Comparison of ENCODE assay signal across 11 mouse cellular contexts in the genomic region with DNA sequence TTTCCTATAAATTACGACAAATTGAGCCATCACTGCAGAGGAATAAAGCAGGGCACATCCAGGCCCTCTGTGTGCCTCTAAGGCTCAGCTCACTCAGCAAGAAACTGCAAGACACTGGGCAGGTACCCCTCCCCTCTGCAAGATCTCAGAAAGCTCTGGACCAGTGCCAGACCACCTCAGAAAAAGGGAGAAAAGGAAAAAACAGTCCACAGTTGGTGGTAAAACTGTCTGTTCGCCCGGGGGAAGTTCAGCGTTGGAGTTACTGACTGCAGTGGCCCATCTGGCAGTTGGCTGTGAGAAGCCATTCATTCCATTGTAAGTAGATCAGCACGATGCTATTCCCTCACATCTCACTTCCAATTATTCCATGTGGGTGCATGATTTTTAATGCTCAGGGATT. TPM values are rescaled to one million over a fixed set of nuclear protein-coding genes. Genes with fewer than 3 reads are reported as not detected.
DNase-seq lines count a peak whose midpoint lies in the region; ATAC-seq lines count a peak whose summit lies in the region.
"Had no signal": no experiment of that assay in that cellular context is flagged by ENCODE, and none has a peak within 500 bp of the region (broad histone marks: within the 10 kb centered on the region; RNA-seq: fewer than 3 reads in every experiment).

No protein-coding gene starts in this region.

- H3K27ac ChIP-seq in forebrain, embryonic 16.5 days (ENCODE audit: low read length): no peak overlapping the region
- H3K27ac ChIP-seq: heart, adult 2 months; kidney, postnatal 0 days had no signal

- whole genome bisulfite sequencing in forebrain, embryonic 16.5 days: 27% methylated on average over 5 of the region's 5 CpGs

- H3K9me3 ChIP-seq in forebrain, embryonic 16.5 days (ENCODE audit: control insufficient read depth, low read length): peaks cover 4% of the 10 kb centered on the region

- DNase-seq in testis, postnatal 10 days (ENCODE audit: low spot score): peak; percentile 42
- DNase-seq in testis, postnatal 14 days (ENCODE audit: low spot score): no peak
- DNase-seq in layer of hippocampus, postnatal 36 days: peak; percentile 64 to 72
- peak; percentile 70 for DNase-seq in telencephalon, adult 2 months (ENCODE audit: low read depth, low spot score)
- DNase-seq in adrenal gland, adult 2 months: no peak
- DNase-seq in heart, adult 9 months (ENCODE audit: low spot score in 2 of 2): no peak
- DNase-seq: heart, adult 2 months; lung, postnatal 14 days had no signal

- no peak overlapping the region for H3K9ac ChIP-seq in forebrain, embryonic 16.5 days (replicated peaks; ENCODE audit: low read depth, low read length)

- no peak overlapping the region for H3K4me2 ChIP-seq in forebrain, embryonic 16.5 days (ENCODE audit: low read length)

- H3K4me1 ChIP-seq in forebrain, embryonic 16.5 days (replicated peaks; ENCODE audit: control insufficient read depth, insufficient read depth, low read length): peaks cover 3% of the 10 kb centered on the region; the same call in 1 of the 2 replicates

- H3K36me3 ChIP-seq in forebrain, embryonic 16.5 days (ENCODE audit: control insufficient read depth, insufficient read depth): no peaks in the 10 kb centered on the region

- H3K27me3 ChIP-seq in forebrain, embryonic 16.5 days (replicated peaks; ENCODE audit: control insufficient read depth, insufficient read depth, low read length): no peaks in the 10 kb centered on the region

- peak; percentile 66 for ATAC-seq in forebrain, embryonic 16.5 days
- no peak for ATAC-seq in inflammation-experienced regulatory T-cells, adult 6 months

- H3K4me3 ChIP-seq in forebrain, embryonic 16.5 days (replicated peaks; ENCODE audit: low read length): no peak overlapping the region
- H3K4me3 ChIP-seq: heart, adult 2 months had no signal

RNA-seq across cellular contexts. Expression of a gene that starts 39.4 kb away (rescaled TPM):
- polyA plus RNA-seq in forebrain, embryonic 16.5 days (2015; fragmentation: Nextera tagmentation; extraction: Ambion mirVana): 7.1 and 8.5 TPM in 2 replicates
- 10 to 100 TPM; 38.2 to 43.0 TPM for total RNA-seq in layer of hippocampus, postnatal 36 days (2021)
- total RNA-seq in adrenal gland, adult 2 months (2021): not detected
- polyA plus RNA-seq in adrenal gland, adult 2 months (2012; rRNA removed): 0.01 TPM in 1 of 2 replicates, not detected in the other
- polyA plus RNA-seq in inflammation-experienced regulatory T-cells, adult 6 months (2017; shearing (Covaris generic)): 1 to 10 TPM in 2 of 3 experiments, under 1 TPM in 1; 0.79 to 2.3 (median 1.0) TPM
- total RNA-seq: heart, adult 2 months had no signal

Comparison
In these comparisons a context has a peak if more than half of its experiments do, and no peak if none do; other contexts are left out.
1. DNase-seq: peak in testis, postnatal 10 days (single experiment), layer of hippocampus, postnatal 36 days (2 of 2) and telencephalon, adult 2 months (single experiment); none in testis, postnatal 14 days (single experiment), adrenal gland, adult 2 months (single experiment) and heart, adult 9 months (0 of 2).